Mouse (Mus musculus): Measurements from ENCODE around the gene Tsc22d2.
"Not testable (repeated sequence)": the region's sequence is repeated elsewhere in the genome, so short reads cannot be mapped to it uniquely, and the experiment has no call there.

Tsc22d2 gene

DNA sequence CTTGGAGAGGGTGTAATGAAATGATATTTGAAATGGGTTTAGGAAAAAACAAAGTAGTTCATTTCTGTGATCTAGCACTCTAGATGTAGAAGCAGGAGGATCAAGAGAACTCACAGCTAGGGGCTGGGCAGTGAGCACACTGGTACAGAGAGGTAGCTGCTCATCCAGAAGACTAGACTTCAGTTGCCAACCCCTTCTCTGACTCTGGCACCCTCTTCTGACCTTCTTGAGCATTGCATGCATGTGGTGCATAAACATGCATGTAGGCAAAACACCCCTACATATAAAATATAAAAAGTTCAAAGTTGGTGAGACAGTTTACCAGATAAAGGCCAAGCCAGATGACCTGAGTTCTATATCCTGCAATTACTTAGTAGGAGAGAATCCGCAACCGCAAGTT, 33.7 kb downstream of the Tsc22d2 start:
- DNase-seq: no peak

DNA sequence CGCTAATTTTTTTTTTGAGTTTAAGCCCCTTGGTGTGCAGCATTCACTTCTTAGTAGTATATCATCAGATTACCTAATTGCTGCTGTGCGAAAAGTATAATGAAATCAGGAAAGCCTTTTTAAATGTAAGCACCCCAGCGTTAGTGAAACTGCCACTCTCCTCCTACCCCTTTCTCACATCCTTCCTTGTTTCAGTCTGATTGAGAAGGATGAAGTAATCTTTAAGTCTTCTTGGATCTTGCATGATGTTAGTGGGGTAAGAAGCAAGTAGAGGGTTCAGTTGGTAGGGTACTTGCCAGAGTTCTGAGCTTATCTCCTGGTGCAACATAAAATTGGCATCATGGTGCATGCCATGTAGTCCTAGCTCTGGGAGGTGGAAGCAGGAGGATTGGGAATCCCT, 35.0 kb downstream of the Tsc22d2 start:
- DNase-seq: no peak

DNA sequence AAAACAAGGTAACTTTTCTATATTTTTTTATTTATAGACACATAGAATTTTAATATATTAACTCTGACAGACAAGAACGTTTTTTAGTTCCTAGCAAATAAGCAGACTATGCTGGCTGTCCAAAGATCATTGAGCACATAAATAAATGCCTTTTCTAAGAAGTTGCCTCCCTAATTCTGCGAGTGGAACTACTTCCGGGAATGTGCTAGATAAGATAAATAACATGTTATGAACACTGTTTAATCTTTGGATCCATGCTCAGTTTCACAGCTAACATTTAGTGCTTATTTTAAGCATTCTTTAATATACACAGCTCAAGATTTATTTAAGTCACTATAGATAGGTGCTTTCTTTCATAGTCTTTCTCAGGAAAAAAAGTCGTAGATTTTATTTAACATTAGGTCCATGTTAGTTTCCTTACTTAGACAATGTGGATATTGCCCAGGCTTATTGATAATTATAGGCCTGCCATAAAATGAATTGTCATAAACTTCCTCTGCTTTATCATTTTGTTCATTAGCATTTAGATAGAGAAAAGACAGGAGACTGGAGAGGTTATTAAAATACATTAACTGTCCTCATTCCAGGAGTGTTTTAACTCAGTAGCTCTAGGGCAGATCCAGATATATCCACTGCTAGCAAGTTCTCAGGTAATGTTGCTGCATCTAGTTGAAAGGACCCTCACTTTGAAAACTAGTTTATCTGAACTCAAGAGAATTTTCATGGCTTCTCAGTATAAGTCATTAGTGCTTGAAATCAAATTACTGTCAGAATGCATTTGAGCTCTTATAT, 40.1 kb downstream of the Tsc22d2 start:
- DNase-seq: no peak

DNA sequence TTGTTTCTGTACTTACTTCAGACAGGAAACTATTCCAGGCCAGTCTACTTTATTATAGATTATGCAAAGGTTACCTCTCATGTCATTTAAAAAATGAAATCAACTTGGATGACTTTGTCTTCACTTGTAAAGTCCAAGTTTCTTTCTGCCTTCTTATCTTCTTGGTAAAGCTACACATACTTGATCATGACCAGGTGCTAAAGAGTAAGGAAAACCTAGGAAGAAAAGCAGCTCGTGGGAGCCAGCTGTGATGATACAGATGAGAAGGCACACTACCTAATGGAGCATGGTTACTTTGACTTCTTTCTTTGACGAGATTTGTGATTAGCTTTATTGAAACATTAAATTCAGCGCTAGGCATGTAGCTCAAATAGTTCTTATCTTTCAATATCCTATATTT, 40.7 kb downstream of the Tsc22d2 start:
- DNase-seq: no peak

DNA sequence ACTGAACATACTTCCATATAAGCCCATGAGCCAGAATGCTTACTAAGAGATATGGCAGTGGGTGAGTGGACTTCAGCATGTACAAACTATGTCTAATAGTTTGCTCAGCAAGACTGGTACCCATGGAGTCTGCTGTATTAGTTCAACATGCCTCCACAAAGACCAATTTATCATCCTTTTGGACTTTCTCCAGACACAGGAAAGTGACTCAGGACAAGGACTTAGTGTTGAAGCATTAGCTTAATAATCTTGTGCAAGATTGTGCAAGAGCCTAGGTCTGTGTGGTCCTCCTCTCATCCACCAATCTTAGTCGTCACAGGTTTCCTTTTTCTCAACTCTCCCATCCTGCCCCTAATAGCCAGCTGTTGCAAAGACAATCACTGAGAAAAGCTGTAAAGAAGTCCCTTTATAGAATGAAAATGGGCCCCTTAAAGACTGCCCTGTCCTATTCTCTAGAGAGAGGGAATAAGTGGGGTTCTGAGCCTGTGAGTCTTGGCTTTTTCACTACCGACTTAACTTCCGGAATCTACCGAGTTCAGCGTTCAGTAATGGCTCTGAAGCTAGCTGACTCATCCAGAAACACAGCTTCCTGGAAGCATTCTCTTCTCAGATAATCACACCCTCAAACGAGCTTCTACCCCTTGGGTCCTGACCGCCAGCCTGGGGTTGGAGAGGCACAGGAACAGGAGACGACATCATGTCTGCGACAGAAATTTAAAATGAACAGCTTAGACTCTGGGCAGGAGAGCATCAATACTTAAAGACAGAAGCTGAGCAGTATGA, 55.3 kb downstream of the Tsc22d2 start:
- DNase-seq: no peak

DNA sequence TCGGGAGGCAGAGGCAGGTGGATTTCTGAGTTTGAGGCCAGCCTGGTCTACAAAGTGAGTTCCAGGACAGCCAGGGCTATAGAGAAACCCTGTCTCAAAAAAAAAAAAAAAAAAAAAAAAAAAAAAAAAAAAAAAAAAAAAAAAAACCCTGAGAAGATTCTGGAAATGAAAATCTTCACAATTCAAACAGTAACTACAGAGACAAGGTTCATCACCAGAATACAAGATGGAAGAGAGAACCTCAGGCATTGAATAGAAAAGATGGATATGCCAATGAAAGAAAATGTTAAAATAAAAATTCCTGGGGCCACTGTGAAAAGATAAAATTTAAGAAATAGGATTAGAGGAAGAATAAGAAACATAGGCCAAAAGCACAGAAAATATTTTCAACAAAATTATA, 60.8 kb downstream of the Tsc22d2 start:
- not testable (repeated sequence) for DNase-seq

DNA sequence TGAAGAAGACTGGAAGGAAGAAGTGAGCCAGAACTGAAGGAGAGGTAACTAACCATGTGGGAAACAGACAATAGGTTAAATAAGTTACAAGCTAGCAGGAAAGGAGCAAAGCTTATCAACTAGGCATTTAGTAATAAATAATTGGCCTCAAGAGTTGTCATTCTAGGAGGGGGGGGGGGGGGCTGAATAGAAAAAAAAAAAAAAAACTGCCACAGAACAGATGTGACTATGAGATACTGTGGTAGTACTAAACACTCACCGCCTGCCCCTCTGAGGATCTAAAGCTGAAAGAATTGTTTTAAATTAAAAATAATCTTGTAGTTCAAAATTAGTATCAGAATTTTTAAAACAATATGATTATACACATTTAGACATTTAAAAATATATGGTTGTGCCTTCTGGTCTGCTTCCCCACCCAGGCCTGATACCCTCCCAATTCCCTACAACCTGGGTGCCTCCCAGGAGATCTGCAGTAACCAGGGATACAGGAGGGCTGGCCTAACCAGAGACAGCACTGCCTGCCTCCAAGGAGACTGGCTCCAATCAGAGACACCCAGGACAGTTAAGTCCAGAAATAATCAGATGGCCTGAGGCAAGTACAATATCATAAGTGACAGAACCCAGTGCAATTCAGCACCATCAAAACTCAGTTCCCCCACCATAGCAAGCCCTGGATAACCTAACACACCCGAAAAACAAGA, 64.4 kb downstream of the Tsc22d2 start:
- no peak for DNase-seq

DNA sequence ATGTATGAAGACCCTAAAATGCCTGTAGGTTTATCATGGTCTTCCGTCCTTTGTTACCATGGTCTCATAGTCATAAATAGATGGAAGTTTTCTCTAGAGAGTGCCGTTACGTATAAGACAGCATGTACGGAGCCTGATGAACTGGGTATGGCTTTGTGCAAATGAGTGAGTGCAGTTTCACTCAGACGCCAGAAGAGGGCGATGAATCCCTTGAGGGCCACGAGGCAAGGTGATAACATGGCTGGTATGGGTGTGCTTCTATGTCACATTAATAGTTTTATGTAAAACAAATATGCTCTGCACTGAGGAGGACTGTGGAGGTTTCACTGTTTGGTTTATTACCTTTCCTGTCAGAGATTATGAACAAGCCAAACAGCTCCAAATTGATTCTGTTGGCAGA, 71.4 kb downstream of the Tsc22d2 start:
- DNase-seq: no peak

DNA sequence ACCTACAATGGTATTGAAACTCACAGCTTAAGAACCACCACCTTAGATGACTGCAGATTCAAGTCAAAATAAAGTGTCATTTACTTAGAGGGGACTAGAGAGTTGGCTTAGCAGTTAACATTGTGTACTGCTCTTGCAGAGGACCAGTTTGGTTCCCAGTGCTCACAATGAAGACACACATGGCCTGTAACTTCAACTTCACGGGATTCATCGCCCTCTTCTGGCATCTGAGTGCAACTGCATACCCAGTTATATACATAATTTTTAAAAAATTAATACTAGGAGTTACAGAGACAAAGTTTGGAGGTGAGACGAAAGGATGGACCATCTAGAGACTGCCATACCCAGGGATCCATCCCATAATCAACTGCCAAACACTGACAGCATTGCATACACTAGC, 72.6 kb downstream of the Tsc22d2 start:
- DNase-seq: no peak

DNA sequence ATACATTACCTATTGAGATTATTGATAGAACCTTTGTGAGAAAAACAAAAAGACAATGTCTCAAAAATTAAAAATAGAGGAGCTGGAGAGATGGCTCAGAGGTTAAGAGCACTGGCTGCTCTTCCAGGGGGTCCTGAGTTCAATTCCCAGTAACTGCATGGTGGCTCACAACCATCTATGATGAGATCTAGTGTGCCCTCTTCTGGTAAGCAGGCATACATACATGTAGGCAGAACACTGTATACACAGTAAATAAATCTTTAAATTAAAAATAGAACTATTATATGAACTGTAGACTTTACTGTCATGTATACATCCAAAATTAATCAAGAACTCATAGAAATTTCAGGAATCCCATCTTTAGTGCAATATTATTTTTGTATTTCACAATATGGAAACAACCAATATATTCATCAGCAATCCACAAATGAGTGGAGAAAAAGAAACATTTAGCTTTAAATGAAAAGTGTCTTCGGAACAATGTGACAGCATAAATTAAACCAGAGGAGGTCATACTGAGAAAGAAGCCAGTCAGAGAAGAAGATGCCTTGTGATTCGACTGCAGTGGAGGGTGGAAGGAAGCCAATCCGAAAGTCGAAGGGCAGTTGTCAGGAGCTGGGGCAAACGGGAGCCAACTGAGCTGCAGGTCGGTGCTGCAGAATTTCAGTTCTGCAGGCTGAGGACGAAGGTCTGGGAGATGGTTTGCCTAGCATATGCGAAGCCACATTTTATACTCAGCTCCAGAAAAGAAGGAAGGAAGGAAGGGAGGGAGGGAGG, 73.7 kb downstream of the Tsc22d2 start:
- no peak for DNase-seq

DNA sequence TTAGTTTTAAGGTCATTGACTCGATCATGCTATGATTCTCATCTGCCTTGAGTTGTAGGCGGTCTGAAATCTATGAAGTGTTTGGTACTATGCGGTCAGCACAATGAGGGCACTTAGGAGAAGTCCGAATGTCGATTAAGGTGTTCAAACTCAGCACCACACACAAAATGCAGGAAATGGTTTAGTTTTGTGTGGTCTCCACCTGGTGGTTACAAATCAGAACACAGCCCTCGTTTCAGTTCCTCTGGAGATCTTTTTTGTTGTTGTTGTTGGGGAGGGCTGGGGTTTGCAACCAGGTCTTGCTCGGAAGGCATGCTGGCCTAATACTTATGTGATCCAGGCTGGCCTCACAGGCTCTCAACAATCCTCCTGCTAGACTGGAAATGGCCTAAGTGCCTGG, 76.3 kb downstream of the Tsc22d2 start:
- DNase-seq: peak; percentile 37

DNA sequence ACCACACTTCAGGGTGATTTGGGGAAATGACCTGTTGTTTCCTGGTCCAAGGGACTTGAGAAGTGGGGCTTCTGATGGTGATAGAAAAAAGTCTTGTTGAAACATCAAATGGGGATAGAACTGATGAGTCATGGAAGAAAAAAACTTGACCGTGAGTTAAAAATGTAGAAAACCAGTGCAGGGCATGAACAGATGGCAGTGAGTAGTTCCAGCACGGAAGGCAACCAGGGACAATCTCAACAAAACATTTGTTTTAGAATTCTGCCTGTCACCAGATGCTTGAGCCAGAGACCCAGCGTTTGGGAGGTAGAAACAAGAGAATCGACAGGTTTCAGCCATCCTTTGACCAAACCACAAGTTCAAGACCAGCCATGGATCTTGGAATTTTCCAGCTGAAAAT, 79.1 kb downstream of the Tsc22d2 start:
- DNase-seq: no peak

DNA sequence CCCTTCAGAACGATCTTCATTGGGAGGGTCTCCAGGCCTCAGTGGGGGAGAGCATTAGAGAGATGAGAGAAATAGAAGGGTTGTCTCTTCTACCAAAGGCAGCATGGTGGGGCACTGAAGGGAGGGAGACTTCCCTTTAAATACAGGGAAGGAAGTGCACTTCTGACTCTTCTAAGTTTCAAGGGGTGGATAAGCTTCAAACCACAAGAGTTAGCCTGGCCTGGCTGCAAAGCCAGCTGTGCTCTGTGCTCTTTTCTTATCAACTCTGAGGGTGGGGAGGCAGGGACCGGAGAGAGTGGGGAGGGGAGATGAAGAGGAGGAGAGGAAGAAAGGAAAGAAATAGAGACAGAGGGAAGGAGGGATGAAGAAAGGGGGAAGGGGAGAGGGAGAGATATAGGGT, 87.4 kb downstream of the Tsc22d2 start:
- DNase-seq: no peak

DNA sequence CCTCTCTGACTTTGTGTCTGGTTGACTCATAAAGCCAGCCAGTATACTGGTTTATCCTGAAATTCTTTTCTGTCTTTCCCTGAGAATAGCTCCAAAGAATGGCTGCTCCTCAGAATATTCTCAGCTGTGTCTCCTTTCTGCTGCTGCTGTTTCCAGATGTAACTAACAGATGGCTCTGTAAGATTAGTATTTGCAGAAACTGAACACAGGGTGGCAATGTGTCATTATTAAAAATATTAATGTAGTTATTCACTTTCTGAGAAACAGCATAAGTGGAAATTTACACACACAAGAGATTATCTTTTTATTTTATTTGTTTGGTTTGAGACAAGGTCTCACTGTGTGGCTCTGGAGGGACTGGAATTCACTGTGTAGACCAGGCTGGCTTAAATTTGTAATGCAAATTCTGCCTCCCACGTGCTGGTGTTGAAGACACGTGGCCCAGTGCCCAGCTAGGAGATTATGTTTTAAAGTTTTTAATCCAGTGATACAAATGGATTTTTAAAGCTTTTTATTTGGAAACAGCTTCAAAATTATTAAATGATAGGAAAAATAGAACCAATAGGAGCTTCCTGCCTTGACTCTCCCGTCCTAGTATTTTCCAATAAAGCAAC, 89.3 kb downstream of the Tsc22d2 start:
- DNase-seq: no peak

DNA sequence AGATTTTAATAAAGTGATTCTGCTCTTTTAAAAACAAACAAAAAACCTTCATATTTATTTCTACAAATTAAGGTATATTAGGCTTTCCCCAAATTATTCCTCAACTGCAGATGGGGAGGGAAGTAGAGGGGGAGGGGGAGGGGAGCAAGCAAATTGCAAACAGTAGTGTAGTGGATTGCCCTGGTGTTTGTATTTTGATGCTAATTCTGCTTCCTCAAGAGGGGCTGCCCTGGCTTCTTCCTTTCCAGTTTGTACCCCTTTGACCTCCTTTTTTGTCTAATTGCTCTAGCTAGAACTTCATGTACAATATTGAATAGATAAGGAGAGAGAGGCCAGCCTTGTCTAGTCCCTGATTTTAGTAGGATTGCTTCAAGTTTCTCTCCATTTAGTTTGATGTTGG, 90.2 kb downstream of the Tsc22d2 start:
- DNase-seq: no peak

DNA sequence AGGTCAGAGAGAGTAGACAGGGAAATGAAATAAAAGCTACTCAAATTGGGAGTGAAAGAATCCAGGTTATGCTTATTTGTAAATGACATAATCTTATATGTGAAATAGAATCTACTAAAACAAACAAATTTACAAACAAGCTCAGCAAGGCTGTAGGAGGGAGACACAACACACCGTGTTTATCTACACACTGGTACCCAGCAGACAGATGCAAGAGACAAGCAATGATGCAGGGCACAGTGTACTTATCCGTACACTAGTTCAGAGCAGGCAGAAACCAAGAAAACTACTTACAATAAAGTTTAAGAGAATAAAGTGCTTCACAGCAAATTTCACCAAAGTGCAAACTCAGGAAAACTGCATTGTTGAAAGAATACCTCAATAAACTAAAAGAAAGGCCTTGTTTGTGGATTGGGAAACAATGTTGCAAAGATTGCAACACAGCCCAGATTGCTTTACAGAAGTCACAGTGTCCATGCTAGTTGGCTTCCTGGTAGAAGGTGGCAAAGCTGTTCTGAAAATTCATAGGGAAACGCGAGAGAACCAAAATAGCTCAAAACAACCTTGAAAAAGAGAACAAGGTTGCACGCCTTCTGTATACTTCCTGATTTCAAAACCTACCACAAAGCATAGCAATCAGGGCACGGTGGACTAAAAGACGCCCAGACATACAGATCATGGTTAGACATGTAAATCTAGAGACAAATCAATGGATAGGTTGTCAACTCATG, 93.7 kb downstream of the Tsc22d2 start:
- no peak for DNase-seq

DNA sequence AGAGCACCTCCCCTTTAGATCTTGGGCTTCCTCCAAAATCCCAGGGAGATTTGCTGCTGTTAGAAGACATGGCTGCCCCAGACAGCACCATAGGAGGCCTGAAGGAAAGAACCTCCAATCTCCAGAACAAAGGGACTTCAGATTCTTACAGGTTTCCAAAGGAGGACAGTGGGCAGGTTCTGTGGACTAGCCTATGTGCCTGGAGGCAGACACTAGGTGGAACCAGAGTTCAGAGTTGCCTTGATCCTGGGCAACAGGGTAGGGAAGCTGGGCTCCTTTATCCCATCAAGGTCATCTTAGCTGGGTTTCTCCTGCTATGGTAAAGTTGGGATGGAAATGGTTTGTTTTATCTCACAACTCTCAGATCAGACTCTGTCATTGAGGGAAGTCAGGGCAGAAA, 97.1 kb downstream of the Tsc22d2 start:
- DNase-seq: no peak

DNA sequence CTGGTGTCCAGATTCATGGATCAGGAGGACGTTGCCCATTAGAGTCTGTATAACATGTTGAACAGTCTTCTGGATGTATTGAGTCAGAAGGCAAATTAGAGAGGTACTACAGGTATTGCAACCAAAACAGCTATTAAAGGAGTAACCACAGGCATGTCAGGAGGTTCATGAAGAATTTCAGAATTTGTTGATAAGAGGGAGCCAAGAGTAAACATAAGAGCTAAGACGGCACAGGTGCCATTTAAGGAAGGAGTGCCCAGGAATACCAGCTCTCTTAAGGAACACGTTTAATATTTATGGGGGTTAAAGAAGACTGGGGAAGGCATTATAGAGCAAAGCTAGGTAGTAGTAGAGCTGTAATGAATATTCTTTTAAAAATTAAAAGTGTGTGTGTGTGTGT, 98.2 kb downstream of the Tsc22d2 start:
- DNase-seq: no peak

DNA sequence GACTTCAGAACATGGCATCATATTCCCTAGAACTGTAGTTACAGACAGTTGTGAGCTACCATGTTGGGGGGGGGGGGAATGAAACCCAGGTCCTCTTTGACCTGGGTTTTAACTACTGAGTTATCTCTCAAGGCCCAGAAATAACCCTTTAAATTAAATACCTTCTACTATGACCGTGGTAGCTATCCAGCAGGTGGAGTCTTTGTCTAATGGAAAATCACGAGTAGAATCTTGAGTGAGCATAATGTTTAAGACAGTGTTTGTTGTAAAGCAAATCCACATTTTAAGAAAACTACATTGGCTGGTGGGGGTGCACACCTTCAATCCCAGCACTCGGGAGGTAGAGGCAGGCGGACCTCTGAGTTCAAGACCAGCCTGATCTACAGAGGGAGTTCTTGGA, 99.0 kb downstream of the Tsc22d2 start:
- no peak for DNase-seq

DNA sequence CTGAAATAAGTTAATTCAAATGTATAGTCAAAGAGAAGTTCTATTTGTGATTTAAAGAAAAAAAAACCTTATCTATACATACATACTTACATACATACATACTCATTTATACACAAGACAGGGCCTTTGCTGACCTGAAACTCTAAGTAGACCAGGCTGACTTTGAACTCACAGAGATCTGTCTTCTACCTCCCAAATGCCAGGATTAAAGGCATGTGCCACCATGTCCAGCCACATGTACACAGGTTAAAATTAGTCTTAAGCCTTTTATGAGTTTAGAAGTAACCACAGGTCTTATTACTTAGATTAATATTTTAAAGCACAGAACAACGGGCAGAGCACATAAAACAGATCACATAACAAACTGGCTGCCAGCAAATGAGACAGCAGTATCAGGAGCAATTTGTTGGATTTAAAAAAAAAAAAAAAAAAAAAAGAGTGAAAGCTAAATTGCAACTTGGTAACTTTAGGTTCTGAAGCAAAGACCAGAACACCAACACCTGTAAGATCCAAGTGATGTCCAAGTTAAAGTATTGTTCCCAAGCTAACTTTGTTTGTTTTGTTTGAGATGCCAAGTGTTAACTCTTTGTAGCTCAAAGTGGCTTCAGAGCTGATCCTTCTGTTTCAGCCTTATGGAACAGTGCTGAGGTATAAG, 101.6 kb downstream of the Tsc22d2 start:
- no peak for DNase-seq

Measured in right cerebral cortex, postnatal 14 days (tissue).